Mouse (Mus musculus): Measurements from ENCODE around the gene Vmn1r201.

- TF ChIP-seq CTCF (conservative IDR thresholded peaks at IDR 0.05; ENCODE audit: low read length): no peak
- TF ChIP-seq POU5F1 (IDR thresholded peaks at IDR 0.05; ENCODE audit: borderline replicate concordance, low read length): no peak
Measured at GRCm38 (mm10) chr13:22502431-22502830, 30.7 kb downstream of the Vmn1r201 start.

All from E14TG2a.4 (cell line).